Mouse (Mus musculus): ENCODE data around the gene Cngb1. TPM values are rescaled to one million over a fixed set of nuclear protein-coding genes. Genes with fewer than 3 reads are reported as not detected.

Gene Cngb1
- polyA plus RNA-seq, 1 experiment from 2014 or later = 0.66 TPM

DNA sequence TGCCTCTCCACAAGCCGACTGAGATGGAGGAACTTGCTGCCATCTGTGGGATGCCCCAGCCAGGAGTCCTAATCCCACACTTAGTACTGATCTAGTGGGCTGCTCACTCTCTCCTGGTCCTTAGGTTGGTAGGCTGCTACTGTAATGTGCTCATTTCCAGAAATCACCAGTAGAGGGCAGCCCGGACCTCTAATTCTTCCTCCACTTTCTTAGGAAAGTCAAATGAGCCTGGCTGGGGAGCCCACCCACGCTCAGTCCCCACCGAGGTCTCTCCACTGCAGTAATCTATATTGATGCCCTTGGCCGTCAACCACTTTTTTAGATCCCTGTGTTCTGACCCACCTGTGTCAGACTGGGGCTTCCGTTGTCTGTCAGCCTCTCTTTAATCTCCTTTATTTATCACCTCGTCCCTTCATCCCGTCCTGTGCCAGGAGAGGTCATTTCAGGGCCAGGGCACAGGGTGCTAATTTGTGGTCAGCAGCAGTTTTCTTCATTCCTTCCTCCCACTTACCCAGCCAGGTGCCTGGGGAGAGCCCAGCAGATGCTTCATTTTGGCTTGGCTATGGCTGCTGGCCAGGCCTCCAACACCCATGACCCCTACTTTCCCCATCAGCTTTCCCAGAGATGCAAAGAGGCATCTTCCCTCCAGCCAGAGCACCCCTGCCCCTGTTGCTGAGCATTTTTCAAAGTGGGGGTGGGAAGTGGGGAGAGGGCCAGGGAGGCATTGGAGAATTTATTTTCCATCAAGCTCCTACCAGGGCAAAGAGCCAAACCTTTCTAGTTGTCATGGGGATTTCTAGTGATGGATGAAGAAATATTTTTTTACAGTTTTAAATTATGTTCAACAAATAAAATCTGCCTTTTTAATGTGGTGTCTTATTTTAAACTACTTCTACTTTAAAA lies 40.5 kb upstream of the Cngb1 start:
- H3K27ac ChIP-seq (ENCODE audit: low read length) = no peak overlapping the region
- peaks cover 34% of the 10 kb centered on the region for H3K4me1 ChIP-seq (ENCODE audit: control insufficient read depth, insufficient read depth, low read length)
- no peak overlapping the region for H3K9ac ChIP-seq (ENCODE audit: low read length)
- H3K4me2 ChIP-seq (ENCODE audit: low read depth, low read length) = no peak overlapping the region
- WGBS = 20% methylated on average over 8 of the region's 8 CpGs
- H3K4me3 ChIP-seq (ENCODE audit: low read length) = no peak overlapping the region
- H3K9me3 ChIP-seq (replicated peaks; ENCODE audit: control insufficient read depth, low read length) = no peaks in the 10 kb centered on the region
- no peaks in the 10 kb centered on the region for H3K27me3 ChIP-seq (ENCODE audit: control insufficient read depth, insufficient read depth, low read length)
- peaks cover 16% of the 10 kb centered on the region for H3K36me3 ChIP-seq (ENCODE audit: control insufficient read depth, insufficient read depth)
- ATAC-seq (replicated peaks; ENCODE audit: extremely low read depth, insufficient read depth, low FRiP score) = peak; percentile 51

DNA sequence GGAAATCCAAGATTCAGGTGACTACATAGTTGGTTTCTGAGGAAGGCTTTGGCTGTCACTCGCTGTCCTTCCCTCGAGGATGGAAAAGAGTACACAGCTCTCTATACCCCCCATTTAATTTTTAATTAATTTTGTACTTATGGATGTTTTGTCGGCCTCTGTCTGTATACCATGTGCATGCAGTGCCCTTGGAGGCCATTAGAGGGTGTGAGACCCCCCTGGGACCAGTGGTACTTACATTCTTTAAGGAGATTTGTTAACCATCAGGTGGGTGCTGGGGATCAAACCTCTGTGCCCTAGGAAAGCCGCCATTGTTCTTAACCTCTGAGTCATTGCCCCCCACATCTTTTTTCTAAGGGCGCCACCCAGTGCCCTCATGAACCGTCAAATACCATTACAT lies 38.3 kb upstream of the Cngb1 start:
- ATAC-seq (replicated peaks; ENCODE audit: extremely low read depth, insufficient read depth, low FRiP score) = no peak
- Histone ChIP-seq H3K27me3 (ENCODE audit: control insufficient read depth, insufficient read depth, low read length) (no peaks in the 10 kb centered on the region), H3K36me3 (ENCODE audit: control insufficient read depth, insufficient read depth) (peaks cover 17% of the 10 kb centered on the region), H3K4me1 (ENCODE audit: control insufficient read depth, insufficient read depth, low read length) (peaks cover 26% of the 10 kb centered on the region), H3K9ac (ENCODE audit: low read length) (no peak overlapping the region), H3K27ac (ENCODE audit: low read length) (no peak overlapping the region), H3K9me3 (replicated peaks; ENCODE audit: control insufficient read depth, low read length) (no peaks in the 10 kb centered on the region), H3K4me3 (ENCODE audit: low read length) (no peak overlapping the region), H3K4me2 (ENCODE audit: low read depth, low read length) (no peak overlapping the region)
- 84% methylated on average over 6 of the region's 6 CpGs for WGBS

DNA sequence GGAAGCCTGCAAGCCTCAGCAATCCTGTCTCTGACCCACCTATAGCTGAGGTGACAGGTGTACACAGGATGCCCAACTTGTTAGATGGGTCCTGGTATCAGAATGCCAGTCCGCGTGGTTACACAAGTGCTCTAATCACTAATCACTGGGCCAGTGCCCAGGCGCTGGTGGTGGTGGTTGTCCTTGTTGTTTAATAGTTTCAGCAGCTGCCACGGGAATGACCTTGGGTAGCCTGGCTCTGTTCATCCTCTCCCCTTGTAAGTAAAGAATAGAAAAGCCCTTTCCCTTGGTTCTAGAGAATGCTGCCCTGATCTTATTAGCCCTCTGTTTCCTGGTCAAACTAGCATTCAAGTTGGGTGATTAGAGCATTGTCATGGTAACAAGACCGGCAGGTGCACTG lies 35.3 kb upstream of the Cngb1 start:
- 49% methylated on average over 5 of the region's 5 CpGs for WGBS
- Histone ChIP-seq H3K4me3 (ENCODE audit: low read length) (no peak overlapping the region), H3K27ac (ENCODE audit: low read length) (peak overlapping the region; percentile 74), H3K4me2 (ENCODE audit: low read depth, low read length) (no peak overlapping the region), H3K4me1 (ENCODE audit: control insufficient read depth, insufficient read depth, low read length) (peaks cover 8% of the 10 kb centered on the region), H3K9me3 (replicated peaks; ENCODE audit: control insufficient read depth, low read length) (no peaks in the 10 kb centered on the region), H3K27me3 (ENCODE audit: control insufficient read depth, insufficient read depth, low read length) (no peaks in the 10 kb centered on the region), H3K9ac (ENCODE audit: low read length) (no peak overlapping the region), H3K36me3 (ENCODE audit: control insufficient read depth, insufficient read depth) (peaks cover 39% of the 10 kb centered on the region)
- ATAC-seq (replicated peaks; ENCODE audit: extremely low read depth, insufficient read depth, low FRiP score) = peak; percentile 47; the same call in 1 of the 2 replicates

DNA sequence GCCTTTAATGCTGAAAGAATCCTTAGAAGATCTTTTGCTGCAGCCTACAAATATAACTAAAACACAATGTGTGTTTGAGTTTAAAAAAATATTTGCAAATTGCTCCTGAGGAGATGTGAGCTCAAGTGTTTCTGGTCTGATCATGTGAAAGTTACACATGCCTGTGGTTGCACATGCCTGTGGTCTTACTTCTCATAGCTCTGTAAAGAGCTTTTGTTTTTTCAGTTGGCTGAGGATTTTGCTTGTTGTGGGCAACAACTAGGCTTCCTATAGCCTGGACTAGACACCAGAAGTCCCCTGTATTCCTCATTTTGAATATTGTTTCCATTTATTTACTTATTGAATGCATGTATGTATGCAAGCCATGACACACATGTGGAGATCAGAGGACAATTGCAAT lies 30.0 kb upstream of the Cngb1 start:
- ATAC-seq (replicated peaks; ENCODE audit: extremely low read depth, insufficient read depth, low FRiP score) = no peak
- H3K9ac ChIP-seq (ENCODE audit: low read length) = no peak overlapping the region
- H3K4me1 ChIP-seq (ENCODE audit: control insufficient read depth, insufficient read depth, low read length) = peaks cover 8% of the 10 kb centered on the region; the same call in 1 of the 2 replicates
- H3K4me2 ChIP-seq (ENCODE audit: low read depth, low read length) = no peak overlapping the region
- H3K4me3 ChIP-seq (ENCODE audit: low read length) = no peak overlapping the region
- peaks cover 3% of the 10 kb centered on the region; the same call in 1 of the 2 replicates for H3K9me3 ChIP-seq (replicated peaks; ENCODE audit: control insufficient read depth, low read length)
- H3K27ac ChIP-seq (ENCODE audit: low read length) = no peak overlapping the region
- H3K27me3 ChIP-seq (ENCODE audit: control insufficient read depth, insufficient read depth, low read length) = no peaks in the 10 kb centered on the region
- peaks cover 35% of the 10 kb centered on the region for H3K36me3 ChIP-seq (ENCODE audit: control insufficient read depth, insufficient read depth)

DNA sequence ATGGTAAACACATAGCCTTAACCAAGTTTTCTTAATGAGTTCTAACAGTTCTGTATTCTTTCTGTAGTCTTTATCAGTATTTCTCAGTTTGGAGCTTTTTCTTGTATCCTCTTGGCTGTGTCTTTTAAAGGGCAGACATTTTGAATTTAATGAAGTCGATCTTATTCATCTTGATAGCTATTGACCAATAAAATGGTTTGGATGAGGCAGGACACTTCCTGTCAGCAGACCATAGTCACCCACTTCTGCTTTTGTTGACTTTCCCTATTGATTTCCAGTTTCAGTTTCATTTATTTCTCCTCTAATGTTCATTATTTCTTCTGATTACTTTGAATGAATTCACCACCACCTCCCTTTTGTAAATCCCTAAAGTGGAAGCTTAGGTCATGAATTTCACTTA lies 29.3 kb upstream of the Cngb1 start:
- Histone ChIP-seq H3K27ac (ENCODE audit: low read length) (no peak overlapping the region), H3K9me3 (replicated peaks; ENCODE audit: control insufficient read depth, low read length) (peaks cover 3% of the 10 kb centered on the region; the same call in 1 of the 2 replicates), H3K27me3 (ENCODE audit: control insufficient read depth, insufficient read depth, low read length) (no peaks in the 10 kb centered on the region), H3K4me3 (ENCODE audit: low read length) (no peak overlapping the region), H3K4me1 (ENCODE audit: control insufficient read depth, insufficient read depth, low read length) (peaks cover 7% of the 10 kb centered on the region), H3K36me3 (ENCODE audit: control insufficient read depth, insufficient read depth) (peaks cover 35% of the 10 kb centered on the region), H3K9ac (ENCODE audit: low read length) (no peak overlapping the region), H3K4me2 (ENCODE audit: low read depth, low read length) (no peak overlapping the region)
- 74% methylated on average over 1 of the region's 1 CpGs for WGBS
- ATAC-seq (replicated peaks; ENCODE audit: extremely low read depth, insufficient read depth, low FRiP score) = no peak

DNA sequence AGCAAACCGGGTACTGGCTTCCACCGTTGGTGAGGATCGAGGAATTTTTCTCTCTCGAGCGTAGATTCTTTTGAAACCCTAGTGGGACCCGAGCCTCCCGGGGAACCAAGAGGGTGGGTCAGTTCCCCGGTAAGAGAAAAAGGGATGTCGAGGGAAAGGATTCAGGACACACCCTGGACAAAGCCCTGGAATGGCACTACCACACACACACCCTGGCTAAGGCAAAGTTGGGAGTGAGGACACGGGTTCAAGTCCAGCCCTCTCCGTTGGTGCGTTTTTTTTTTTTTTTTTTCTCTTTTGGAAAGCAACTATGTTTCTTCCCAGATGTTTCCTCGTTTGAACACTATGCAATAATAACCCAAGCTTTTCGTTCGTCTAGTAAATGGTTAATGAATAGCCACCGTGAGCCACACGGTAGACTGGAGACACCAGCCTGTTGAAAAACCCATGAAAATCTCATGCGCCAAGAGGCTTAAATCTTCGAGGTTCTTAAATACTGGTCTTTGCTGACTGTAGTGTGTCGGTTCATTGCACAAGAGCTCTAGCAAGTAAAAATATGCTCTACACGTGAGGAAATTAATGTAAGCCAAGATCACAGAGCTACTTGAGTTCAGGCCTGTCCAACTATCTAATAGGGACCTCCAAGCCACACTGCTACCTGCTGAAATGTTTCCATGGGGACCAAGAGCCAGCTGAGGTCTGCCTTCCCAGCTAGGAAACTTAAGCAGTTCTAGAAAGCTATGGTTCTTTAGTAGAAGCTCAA lies 26.2 kb upstream of the Cngb1 start:
- H3K36me3 ChIP-seq (ENCODE audit: control insufficient read depth, insufficient read depth) = peaks cover 40% of the 10 kb centered on the region
- H3K4me1 ChIP-seq (ENCODE audit: control insufficient read depth, insufficient read depth, low read length) = peaks cover 16% of the 10 kb centered on the region
- 23% methylated on average over 21 of the region's 21 CpGs for WGBS
- peaks cover 3% of the 10 kb centered on the region; the same call in 1 of the 2 replicates for H3K9me3 ChIP-seq (replicated peaks; ENCODE audit: control insufficient read depth, low read length)
- peak overlapping the region; percentile 94 for H3K4me3 ChIP-seq (ENCODE audit: low read length)
- peak overlapping the region; percentile 99 for H3K27ac ChIP-seq (ENCODE audit: low read length)
- peak overlapping the region; percentile 98 for H3K9ac ChIP-seq (ENCODE audit: low read length)
- no peaks in the 10 kb centered on the region for H3K27me3 ChIP-seq (ENCODE audit: control insufficient read depth, insufficient read depth, low read length)
- no peak for ATAC-seq (replicated peaks; ENCODE audit: extremely low read depth, insufficient read depth, low FRiP score)
- H3K4me2 ChIP-seq (ENCODE audit: low read depth, low read length) = peak overlapping the region; percentile 90

DNA sequence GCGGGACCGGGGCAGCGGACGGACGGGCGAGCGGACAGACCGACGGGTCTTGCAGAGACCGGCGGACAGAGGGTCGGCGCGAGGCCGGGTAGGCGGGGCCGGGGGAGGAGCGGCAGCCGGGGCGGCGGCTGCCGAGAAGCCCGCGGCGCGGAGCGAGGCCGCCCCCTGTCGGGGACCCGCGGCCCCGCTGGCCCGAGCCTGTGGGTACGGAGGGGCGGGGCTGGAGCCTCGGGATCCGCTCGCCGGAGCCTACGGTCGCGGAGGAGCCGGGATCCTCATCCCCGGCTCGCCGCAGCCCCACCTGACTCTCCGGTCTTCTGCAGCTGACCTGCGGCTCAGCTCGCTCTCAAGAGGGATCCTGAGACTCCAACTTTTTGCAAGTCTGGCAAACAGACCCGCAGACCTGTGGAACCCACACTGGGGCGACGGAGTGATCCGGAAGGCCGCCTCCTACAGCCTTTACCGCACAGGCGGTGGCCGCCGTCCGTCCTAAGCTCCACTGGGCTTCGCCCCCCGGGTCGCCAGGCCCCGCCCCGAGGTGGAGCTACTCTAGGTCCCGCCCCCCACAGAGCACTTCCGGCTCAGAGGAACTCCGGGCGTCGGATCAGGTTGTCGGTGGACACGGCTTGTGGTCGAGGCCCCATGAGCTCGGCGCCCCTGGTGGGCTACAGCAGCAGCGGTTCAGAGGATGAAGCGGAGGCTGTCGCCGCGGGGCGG lies 25.5 kb upstream of the Cngb1 start, which contains the start of the genes Zfp319 and Usb1:
Zfp319 (minus strand) TSS at position 231 of the 717 bp plus-strand sequence.
Usb1 (plus strand) TSS at position 565 of the 717 bp plus-strand sequence.
- peak within 1 kb of the TSS; percentile 98 for H3K9ac ChIP-seq (ENCODE audit: low read length)
- H3K4me3 ChIP-seq (ENCODE audit: low read length) = peak within 1 kb of the TSS; percentile 94
- peaks cover 3% of the 10 kb centered on the region; the same call in 1 of the 2 replicates for H3K9me3 ChIP-seq (replicated peaks; ENCODE audit: control insufficient read depth, low read length)
- H3K4me2 ChIP-seq (ENCODE audit: low read depth, low read length) = peak within 1 kb of the TSS; percentile 90
- H3K27me3 ChIP-seq (ENCODE audit: control insufficient read depth, insufficient read depth, low read length) = no peaks in the 10 kb centered on the region
- H3K36me3 ChIP-seq (ENCODE audit: control insufficient read depth, insufficient read depth) = peaks cover 38% of the 10 kb centered on the region
- peaks cover 16% of the 10 kb centered on the region for H3K4me1 ChIP-seq (ENCODE audit: control insufficient read depth, insufficient read depth, low read length)
- peak; percentile 96 for ATAC-seq (replicated peaks; ENCODE audit: extremely low read depth, insufficient read depth, low FRiP score)
- under 1% methylated on average over 75 of the region's 80 CpGs for WGBS
- peak within 1 kb of the TSS; percentile 99 for H3K27ac ChIP-seq (ENCODE audit: low read length)

DNA sequence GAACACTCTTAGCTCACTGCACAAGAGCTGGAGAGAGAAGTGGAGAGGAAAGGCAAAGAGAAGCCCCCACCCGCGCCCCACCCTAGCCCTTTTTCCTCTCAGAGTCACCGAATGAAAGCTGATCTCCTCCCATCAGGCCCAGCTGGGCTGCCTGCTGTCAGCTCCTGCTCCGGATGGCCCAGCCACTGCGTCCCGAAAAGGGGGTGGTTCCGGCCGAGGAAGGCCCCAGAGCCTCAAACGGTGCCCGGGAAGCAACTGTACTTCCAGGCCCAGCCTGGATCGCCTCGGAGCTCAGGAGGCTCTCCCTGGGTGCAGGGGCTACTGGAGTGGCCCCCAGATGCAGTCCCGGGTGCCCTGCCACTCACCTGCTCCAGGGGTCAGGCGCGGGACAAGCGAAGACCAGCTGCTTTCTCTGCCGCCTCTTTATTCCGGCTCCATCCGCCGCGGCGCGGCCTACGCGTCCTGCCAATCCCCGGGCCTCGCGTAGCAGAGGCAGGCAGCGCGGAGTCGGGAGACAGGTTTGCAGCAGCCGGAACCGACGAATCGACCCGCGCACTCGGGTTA lies 24.9 kb upstream of the Cngb1 start:
- peak overlapping the region; percentile 94 for H3K4me3 ChIP-seq (ENCODE audit: low read length)
- ATAC-seq (replicated peaks; ENCODE audit: extremely low read depth, insufficient read depth, low FRiP score) = peak; percentile 15; the same call in 1 of the 2 replicates
- WGBS = under 1% methylated on average over 38 of the region's 38 CpGs
- no peaks in the 10 kb centered on the region for H3K27me3 ChIP-seq (ENCODE audit: control insufficient read depth, insufficient read depth, low read length)
- H3K9ac ChIP-seq (ENCODE audit: low read length) = peak overlapping the region; percentile 98
- peak overlapping the region; percentile 99 for H3K27ac ChIP-seq (ENCODE audit: low read length)
- peaks cover 3% of the 10 kb centered on the region; the same call in 1 of the 2 replicates for H3K9me3 ChIP-seq (replicated peaks; ENCODE audit: control insufficient read depth, low read length)
- H3K4me2 ChIP-seq (ENCODE audit: low read depth, low read length) = peak overlapping the region; percentile 90
- peaks cover 16% of the 10 kb centered on the region for H3K4me1 ChIP-seq (ENCODE audit: control insufficient read depth, insufficient read depth, low read length)
- H3K36me3 ChIP-seq (ENCODE audit: control insufficient read depth, insufficient read depth) = peaks cover 40% of the 10 kb centered on the region

Data from heart, embryonic 16.5 days (tissue).